Mouse (Mus musculus): ENCODE results near the gene Psmb9. TPM values are rescaled to one million over a fixed set of nuclear protein-coding genes. Genes with fewer than 3 reads are reported as not detected.

Psmb9 gene
- total RNA-seq, 2 experiments from 2014 or later: 2.1 to 3.6 TPM

DNA sequence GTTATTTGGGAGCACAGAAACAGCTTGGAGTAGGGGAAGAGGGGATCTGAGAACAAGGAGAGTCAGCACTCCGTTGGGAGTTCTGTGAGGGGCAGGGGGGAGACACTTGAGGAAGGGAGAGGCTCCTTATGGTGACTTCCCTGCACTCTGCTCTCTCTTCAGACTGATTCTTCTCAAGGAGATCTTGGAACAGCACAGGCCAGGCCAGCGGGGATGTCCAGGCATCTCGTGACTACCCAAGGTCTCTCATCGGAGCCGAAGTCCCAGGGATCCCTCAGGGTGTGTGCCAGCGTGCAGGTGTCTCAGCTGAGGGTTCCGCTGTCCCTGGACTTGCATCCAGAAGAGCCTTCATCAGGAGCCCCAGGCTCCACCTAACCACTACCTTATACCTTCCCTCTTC, 48.9 kb downstream of the Psmb9 start:
- no peak overlapping the region for H3K4me3 ChIP-seq
- H3K27ac ChIP-seq: no peak overlapping the region
- TF ChIP-seq CTCF (conservative IDR thresholded peaks at IDR 0.05): no peak
- DNase-seq (ENCODE audit: low spot score in 2 of 2): no peak

DNA sequence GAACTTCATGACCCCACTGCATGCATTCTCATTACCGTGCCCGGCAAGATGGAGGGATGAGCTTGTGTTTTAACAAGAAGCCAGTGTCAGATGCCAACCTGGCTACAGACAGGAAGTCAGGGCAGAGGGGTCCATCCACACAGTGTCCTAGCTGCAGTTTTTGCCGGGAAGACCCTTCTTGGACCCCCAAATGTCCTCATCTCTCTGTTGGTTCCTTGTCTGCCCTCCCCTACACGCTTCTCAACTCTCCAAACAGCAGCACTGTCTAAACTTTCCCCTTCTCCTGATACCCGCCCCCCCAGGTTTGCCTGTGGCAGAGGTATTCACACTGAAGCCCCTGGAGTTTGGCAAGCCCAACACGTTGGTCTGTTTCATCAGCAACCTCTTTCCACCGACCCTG, 50.0 kb downstream of the Psmb9 start:
- H3K4me3 ChIP-seq: no peak overlapping the region
- no peak for TF ChIP-seq CTCF (conservative IDR thresholded peaks at IDR 0.05)
- no peak for DNase-seq (ENCODE audit: low spot score in 2 of 2)

DNA sequence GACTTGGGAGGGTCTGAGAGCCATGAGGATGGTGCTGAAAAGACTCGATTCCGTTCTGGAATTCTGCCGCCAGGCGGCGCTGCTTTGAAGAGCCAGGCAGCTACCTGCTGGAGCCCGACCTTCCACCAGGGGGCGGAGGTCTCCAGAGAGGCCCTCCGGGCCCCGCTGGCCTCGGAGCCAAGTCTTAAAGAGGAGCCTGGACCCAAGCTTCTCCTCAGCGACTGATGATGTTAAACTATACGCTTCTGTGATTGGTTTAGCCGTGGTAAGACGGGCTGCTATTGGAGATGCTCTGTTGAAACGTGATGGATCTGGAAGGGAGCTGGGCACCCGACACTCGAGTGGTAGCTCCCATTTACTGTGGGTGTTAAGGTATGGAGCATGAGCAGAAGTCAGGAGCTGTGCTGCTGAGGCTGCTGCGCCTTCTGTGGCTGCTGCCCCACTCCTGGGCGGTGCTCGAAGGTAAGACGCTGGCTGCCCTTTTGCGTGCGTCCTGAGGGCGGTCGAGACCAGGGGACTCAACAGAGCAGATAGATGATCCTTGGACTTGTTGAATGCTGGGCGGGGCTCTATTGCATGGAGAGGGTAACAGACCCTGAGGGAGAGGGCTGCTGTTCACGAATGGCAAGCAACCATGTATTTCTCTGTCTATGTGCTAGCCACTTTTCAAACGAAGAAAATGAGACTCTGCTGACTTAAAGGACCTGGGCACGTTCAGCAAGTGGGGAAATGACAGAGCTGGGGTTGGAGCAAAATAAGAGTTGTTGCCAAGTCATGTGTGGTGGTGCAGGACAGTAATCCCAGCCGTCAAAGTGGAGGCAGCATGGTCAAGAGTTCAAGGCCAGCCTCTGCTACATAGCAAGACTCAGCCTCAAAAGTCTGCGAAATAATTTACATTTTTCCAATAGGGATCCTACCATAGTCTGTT, 52.0 kb downstream of the Psmb9 start:
- peak; percentile 98 to 99 for DNase-seq (ENCODE audit: low spot score in 2 of 2)
- TF ChIP-seq CTCF (conservative IDR thresholded peaks at IDR 0.05): peak; percentile 100
- H3K4me3 ChIP-seq: peak overlapping the region; percentile 66
- peak overlapping the region; percentile 78 for H3K27ac ChIP-seq

More for the DNA sequence above, 50.0 kb downstream of the Psmb9 start:
- no peak overlapping the region for H3K27ac ChIP-seq

DNA sequence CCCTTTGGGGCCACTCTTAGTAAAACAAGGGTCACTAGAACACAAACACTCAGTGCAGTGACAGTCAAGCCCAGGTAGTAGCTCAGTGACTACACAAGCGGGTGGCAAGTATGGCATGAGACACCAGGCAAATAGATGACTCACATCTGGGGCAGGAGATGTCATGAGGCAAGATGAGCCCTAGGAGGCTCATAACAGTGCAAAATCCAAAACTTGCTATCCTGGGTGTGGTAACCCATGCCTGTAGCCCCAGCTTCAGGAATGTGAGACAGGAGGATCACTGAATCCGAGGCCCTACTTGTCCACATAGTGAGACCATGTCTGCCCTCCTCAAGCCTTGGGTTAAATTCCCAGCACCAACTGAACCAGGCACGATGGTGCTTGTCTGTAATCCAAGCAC, 53.1 kb downstream of the Psmb9 start:
- no peak for TF ChIP-seq CTCF (conservative IDR thresholded peaks at IDR 0.05)
- DNase-seq (ENCODE audit: low spot score in 2 of 2): no peak
- no peak overlapping the region for H3K27ac ChIP-seq
- no peak overlapping the region for H3K4me3 ChIP-seq

DNA sequence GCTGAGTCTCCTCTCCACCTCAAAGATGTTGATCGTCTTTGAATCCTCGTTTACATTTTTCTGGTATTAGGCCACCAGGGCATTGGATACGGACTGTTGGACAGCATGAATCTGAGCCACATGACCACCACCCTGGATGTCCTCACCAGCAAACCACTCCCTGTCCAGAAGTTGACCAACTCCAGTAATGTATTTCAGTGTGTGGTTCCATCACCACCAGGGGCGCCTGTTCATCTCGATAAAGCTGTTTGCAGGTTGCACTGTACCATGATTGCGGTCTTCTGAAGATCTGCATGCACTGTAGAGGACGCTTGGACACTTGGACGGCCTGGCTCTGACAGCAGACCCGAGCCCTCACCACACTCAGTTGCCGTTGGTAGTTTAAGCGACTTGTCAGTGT, 54.3 kb downstream of the Psmb9 start:
- DNase-seq (ENCODE audit: low spot score in 2 of 2): no peak
- peak; percentile 61 for TF ChIP-seq CTCF (conservative IDR thresholded peaks at IDR 0.05)

More for the DNA sequence above, 54.3 kb downstream of the Psmb9 start:
- Histone ChIP-seq H3K4me3 (no peak overlapping the region), H3K27ac (no peak overlapping the region)

Other genes starting within 250 kb of the Psmb9 start
- 10 to 100 TPM; 86.5 to 97.4 TPM for gene Pfdn6, start 247.4 kb downstream of the Psmb9 start, total RNA-seq (2021)
- 10 to 100 TPM; 14.5 to 18.9 TPM for gene Wdr46, start 247.1 kb downstream of the Psmb9 start, total RNA-seq (2021)
- 1 to 10 TPM; 6.3 TPM for gene B3galt4, start 236.3 kb downstream of the Psmb9 start, total RNA-seq (2021)
- gene Vps52, start 232.0 kb downstream of the Psmb9 start, total RNA-seq (2021): 10 to 100 TPM; 84.3 to 92.5 TPM
- gene Rps18, start 231.8 kb downstream of the Psmb9 start, total RNA-seq (2021): 100 to 1,000 TPM; 310 to 336 TPM
- gene H2-K1, start 187.4 kb downstream of the Psmb9 start, total RNA-seq (2021): 10 to 100 TPM; 20.7 to 22.5 TPM
- gene Ring1, start 163.1 kb downstream of the Psmb9 start, total RNA-seq (2021): 10 to 100 TPM; 39.6 to 45.2 TPM
- gene H2-Ke6, start 159.7 kb downstream of the Psmb9 start, total RNA-seq (2021): 10 to 100 TPM; 55.6 to 59.5 TPM
- 10 to 100 TPM; 97.7 to 98.9 TPM for gene Slc39a7, start 156.1 kb downstream of the Psmb9 start, total RNA-seq (2021)
- gene Rxrb, start 156.0 kb downstream of the Psmb9 start, total RNA-seq (2021): 10 to 100 TPM; 80.6 to 85.5 TPM
- gene Col11a2, start 148.3 kb downstream of the Psmb9 start, total RNA-seq (2021): 10 to 100 TPM; 18.9 to 23.1 TPM
- under 1 TPM in 1 of 2 experiments, not detected in 1; 0.44 TPM for gene H2-Oa, start 95.4 kb downstream of the Psmb9 start, total RNA-seq (2021)
- gene H2-DMa, start 68.2 kb downstream of the Psmb9 start, total RNA-seq (2021): 10 to 100 TPM; 26.2 to 33.1 TPM
- gene Brd2, start 65.1 kb downstream of the Psmb9 start, total RNA-seq (2021): 100 to 1,000 TPM; 196 to 200 TPM
- gene H2-DMb2, start 44.5 kb downstream of the Psmb9 start, total RNA-seq (2021): under 1 TPM; 0.77 to 0.96 TPM
- gene H2-DMb1, start 34.7 kb downstream of the Psmb9 start, total RNA-seq (2021): 1 to 10 TPM; 1.8 to 2.5 TPM
- 1 to 10 TPM; 3.3 to 3.4 TPM for gene Tap1, start 211 bp downstream of the Psmb9 start, total RNA-seq (2021)
- gene Psmb8, start 10.0 kb upstream of the Psmb9 start, total RNA-seq (2021): 1 to 10 TPM; 2.7 TPM
- 1 to 10 TPM; 7.8 to 9.3 TPM for gene Tap2, start 15.8 kb upstream of the Psmb9 start, total RNA-seq (2021)
- gene H2-Ob, start 51.1 kb upstream of the Psmb9 start, total RNA-seq (2021): under 1 TPM in 1 of 2 experiments, not detected in 1; 0.17 TPM
- 1 to 10 TPM; 1.7 to 1.8 TPM for gene H2-Ab1, start 69.9 kb upstream of the Psmb9 start, total RNA-seq (2021)
- 1 to 10 TPM in 1 of 2 experiments, under 1 TPM in 1; 0.66 to 1.2 TPM for gene H2-Aa, start 100.1 kb upstream of the Psmb9 start, total RNA-seq (2021)
- gene H2-Eb1, start 118.1 kb upstream of the Psmb9 start, total RNA-seq (2021): 1 to 10 TPM; 1.0 to 1.3 TPM
- gene H2-Eb2, start 137.9 kb upstream of the Psmb9 start, total RNA-seq (2021): not detected
- under 1 TPM; 0.51 to 0.76 TPM for gene Btnl2, start 167.1 kb upstream of the Psmb9 start, total RNA-seq (2021)
- gene Btnl1, start 189.4 kb upstream of the Psmb9 start, total RNA-seq (2021): not detected
- 1 to 10 TPM; 4.1 to 7.2 TPM for gene BC051142, start 211.1 kb upstream of the Psmb9 start, total RNA-seq (2021)